Mouse (Mus musculus) neural tube, embryonic 15.5 days (tissue): ENCODE measurements around the gene Tmem63c. TPM values are rescaled to one million over a fixed set of nuclear protein-coding genes. Genes with fewer than 3 reads are reported as not detected.

Experiments used
- ATAC-seq: fragments of 200-750 bp; cut with Nextera tagmentation; 2 replicates; pipeline ENCODE4 v1.8.0; 2017; ENCODE audit warnings: mild to moderate bottlenecking, moderate TSS enrichment, moderate library complexity; ENCODE audit not compliant: low FRiP score
- H3K27ac ChIP-seq: fragments of 300-500 bp; sonication (generic); replicated peaks from 2 replicates; pipeline ENCODE4 v1.5.1; 2015; ENCODE audit warnings: mild to moderate bottlenecking, inconsistent platforms
- H3K27me3 ChIP-seq: fragments of 300-500 bp; sonication (generic); replicated peaks from 2 replicates; pipeline ENCODE4 v1.6.1; 2015; ENCODE audit warnings: inconsistent platforms
- H3K36me3 ChIP-seq: fragments of 300-500 bp; sonication (generic); 2 replicates; pipeline ENCODE4 v1.6.1; 2015; ENCODE audit warnings: inconsistent platforms
- H3K4me1 ChIP-seq: fragments of 300-500 bp; sonication (generic); 2 replicates; pipeline ENCODE4 v1.6.1; 2015; ENCODE audit warnings: inconsistent platforms
- H3K4me2 ChIP-seq: fragments of 300-500 bp; sonication (generic); 2 replicates; pipeline ENCODE4 v1.6.1; 2015; ENCODE audit warnings: inconsistent platforms, mild to moderate bottlenecking, moderate library complexity
- H3K4me3 ChIP-seq: fragments of 300-500 bp; sonication (generic); replicated peaks from 2 replicates; pipeline ENCODE4 v1.5.1; 2015; ENCODE audit warnings: mild to moderate bottlenecking, inconsistent platforms
- H3K9ac ChIP-seq: fragments of 300-500 bp; sonication (generic); replicated peaks from 2 replicates; pipeline ENCODE4 v1.6.1; 2015; ENCODE audit warnings: mild to moderate bottlenecking, inconsistent platforms
- H3K9me3 ChIP-seq: fragments of 300-500 bp; sonication (generic); replicated peaks from 2 replicates; pipeline ENCODE4 v1.6.1; 2016; ENCODE audit warnings: inconsistent platforms
- WGBS: fragments of 180-500 bp; shearing (Covaris S2); methylation state at CpG from one replicate; pipeline ENCODE4 v1.1.7; 2015; ENCODE audit warnings: mixed read lengths; 5-methylcytosine and 5-hydroxymethylcytosine counted together
- polyA plus RNA-seq: library from polyadenylated mRNA; unstranded; fragments of >200 nt; fragmentation: Nextera tagmentation; extraction: Ambion mirVana; gene quantifications from 2 replicates; pipeline ENCODE4 v1.2.1, GENCODE M21; 2015

Gene Tmem63c
- 10.8 and 12.3 TPM in 2 replicates for polyA plus RNA-seq

DNA sequence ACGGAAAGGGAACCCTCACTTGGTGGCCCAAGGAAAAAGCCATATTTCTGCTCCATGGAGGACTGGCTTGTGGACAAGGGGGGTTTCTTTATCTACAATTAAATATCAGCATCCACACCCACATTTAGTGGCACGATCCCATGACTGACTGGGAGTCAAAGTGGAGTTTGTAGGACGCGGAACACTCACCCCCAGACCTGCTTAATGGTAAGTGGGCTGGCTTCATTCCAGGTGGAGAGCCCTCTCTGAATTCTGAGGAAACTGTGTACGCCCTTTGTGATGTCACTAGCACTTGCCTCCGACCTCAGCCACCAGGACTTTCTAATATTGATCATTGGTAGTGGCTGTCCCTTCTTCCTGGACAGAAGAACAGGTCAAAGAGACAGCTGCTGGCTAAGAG lies at the start of gene Tmem63c:
Gene Tmem63c (plus strand): TSS at position 301 of the 400 bp plus-strand sequence.
- ATAC-seq, result no peak
- WGBS, result 85% methylated on average over 6 of the region's 6 CpGs

DNA sequence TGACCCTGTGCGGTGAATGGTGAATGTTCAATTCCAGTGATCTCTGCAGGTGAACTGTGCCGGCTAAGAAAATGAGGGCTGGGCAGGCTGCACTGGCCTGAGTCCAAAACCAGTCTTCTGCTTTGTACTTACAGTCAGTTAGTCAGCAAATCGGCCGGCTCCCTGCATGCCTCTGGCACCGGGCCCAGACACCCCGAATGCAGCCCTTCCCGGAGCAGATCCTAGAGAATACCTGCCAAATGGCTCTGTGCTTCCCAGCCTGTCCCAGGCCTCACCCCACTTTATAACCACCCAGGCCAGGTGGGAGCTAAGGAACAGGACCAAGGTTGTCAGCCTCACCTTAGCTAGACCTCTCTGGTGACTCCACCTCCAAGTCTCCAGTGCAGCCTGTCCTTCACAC lies 47.9 kb upstream of the Tmem63c start:
- Histone ChIP-seq H3K9me3 (no peaks in the 10 kb centered on the region), H3K27me3 (no peaks in the 10 kb centered on the region), H3K4me2 (no peak overlapping the region), H3K9ac (no peak overlapping the region), H3K27ac (peak overlapping the region; percentile 85; the same call in 1 of the 2 replicates), H3K4me3 (no peak overlapping the region), H3K4me1 (peaks cover 48% of the 10 kb centered on the region), H3K36me3 (no peaks in the 10 kb centered on the region)
- no peak for ATAC-seq
- WGBS, result 23% methylated on average over 7 of the region's 7 CpGs

More for the DNA sequence above, at the start of gene Tmem63c:
- Histone ChIP-seq H3K9me3 (no peaks in the 10 kb centered on the region), H3K36me3 (no peaks in the 10 kb centered on the region), H3K4me1 (peaks cover 2% of the 10 kb centered on the region; the same call in 1 of the 2 replicates), H3K4me3 (no peak within 1 kb of the TSS), H3K9ac (no peak within 1 kb of the TSS), H3K27me3 (0 out of 2 replicates have a peak, but pooled peaks cover 4% of the 10 kb centered on the region), H3K4me2 (no peak within 1 kb of the TSS), H3K27ac (no peak within 1 kb of the TSS)

DNA sequence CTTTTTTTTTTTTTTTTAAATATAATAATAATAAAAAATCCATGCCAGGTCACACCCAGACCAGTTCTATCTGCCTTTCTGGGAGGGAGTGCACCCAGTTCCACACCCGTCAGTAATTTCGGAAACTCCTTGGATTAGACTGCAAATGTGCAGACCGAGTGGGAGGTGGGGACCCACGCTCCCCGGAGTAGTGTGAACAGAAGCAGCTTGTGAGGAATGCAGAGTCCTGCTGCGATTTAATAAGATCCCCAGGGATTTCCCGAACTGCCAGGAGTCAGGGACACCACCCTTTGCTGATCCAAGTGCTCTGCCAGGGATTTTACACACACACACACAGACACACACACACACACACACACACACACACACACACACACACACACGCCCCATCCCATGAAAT lies 47.4 kb upstream of the Tmem63c start:
- no peaks in the 10 kb centered on the region for H3K36me3 ChIP-seq
- no peak overlapping the region for H3K4me3 ChIP-seq
- no peak for ATAC-seq
- H3K27me3 ChIP-seq, result no peaks in the 10 kb centered on the region
- no peaks in the 10 kb centered on the region for H3K9me3 ChIP-seq
- 0 out of 2 replicates have a peak overlapping the region, but pooled peaks have one; percentile 44 for H3K9ac ChIP-seq
- H3K27ac ChIP-seq, result peak overlapping the region; percentile 85; the same call in 1 of the 2 replicates
- H3K4me1 ChIP-seq, result peaks cover 51% of the 10 kb centered on the region
- H3K4me2 ChIP-seq, result peak overlapping the region; percentile 66
- 40% methylated on average over 8 of the region's 8 CpGs for WGBS

DNA sequence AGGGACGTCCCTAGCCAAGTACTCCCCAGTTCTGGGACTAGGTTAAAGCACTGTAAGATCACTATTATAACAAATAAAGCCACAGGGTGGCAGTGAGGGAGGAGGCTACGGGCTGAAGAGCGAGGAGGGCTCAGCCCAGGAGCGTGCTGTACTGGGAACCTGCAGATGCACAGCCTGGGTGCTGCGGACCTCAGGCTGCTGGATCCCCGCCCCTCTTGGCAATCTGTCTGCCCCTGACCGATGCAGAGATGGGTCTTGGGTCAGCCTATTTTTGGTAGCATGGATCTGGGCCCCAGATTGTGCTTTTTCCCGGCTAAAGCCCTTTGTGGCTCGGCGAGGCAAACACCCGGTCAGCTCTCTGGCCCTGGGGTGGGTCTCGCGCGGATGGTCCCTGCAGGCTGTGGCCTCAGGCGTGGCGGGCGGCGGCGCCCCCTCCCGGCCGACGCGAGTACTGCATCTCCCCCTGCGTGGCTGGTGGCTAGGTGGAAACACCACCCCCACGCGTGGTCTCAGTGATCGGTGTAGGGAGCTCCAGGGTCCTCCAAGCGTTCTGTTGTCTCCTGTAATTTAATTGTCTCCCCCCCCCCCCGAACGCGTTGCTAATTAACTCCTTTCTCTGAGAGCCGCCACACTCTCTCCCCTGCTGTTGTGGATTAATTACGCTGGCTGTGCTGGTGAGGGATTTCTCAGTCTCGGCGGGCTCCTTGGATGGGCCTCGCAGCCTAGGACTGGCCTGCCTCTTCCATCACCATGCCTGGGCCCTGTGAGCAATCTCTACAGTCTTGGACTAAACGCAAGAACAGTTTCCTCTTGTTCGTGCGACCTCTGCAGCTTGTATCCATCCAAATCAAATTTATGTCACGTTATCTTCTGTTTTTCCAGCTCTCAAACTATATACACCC lies 46.5 kb upstream of the Tmem63c start:
- Histone ChIP-seq H3K9me3 (no peaks in the 10 kb centered on the region), H3K4me1 (peaks cover 51% of the 10 kb centered on the region), H3K36me3 (no peaks in the 10 kb centered on the region), H3K27ac (peak overlapping the region; percentile 85), H3K9ac (peak overlapping the region; percentile 44), H3K27me3 (peaks cover 1% of the 10 kb centered on the region; the same call in 1 of the 2 replicates), H3K4me2 (peak overlapping the region; percentile 66), H3K4me3 (peak overlapping the region; percentile 31)
- ATAC-seq, result peak; percentile 71
- WGBS, result 3% methylated on average over 40 of the region's 40 CpGs

DNA sequence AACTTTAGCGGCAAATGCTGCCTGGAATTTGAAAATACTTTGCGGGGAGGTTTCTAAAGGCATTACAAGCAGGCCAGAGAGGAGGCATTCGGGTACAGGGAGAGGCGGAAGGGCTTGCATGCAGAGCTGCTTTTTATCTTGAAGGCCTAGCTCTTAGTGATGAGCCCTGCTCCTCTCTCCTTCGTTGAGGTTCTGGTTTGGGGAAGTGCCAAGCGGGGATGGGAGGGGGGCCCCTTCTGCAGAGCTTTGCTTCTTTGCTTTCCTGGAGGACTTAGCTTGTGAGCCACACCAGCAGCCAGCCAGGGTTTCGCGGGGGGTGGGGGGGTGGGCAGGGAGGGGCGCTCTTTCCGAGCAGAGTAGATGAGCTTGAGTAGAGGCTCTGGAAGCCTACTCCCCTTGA lies 45.4 kb upstream of the Tmem63c start:
- no peaks in the 10 kb centered on the region for H3K9me3 ChIP-seq
- peaks cover 4% of the 10 kb centered on the region; the same call in 1 of the 2 replicates for H3K27me3 ChIP-seq
- no peak for ATAC-seq
- H3K4me3 ChIP-seq, result no peak overlapping the region
- peaks cover 51% of the 10 kb centered on the region for H3K4me1 ChIP-seq
- no peak overlapping the region for H3K4me2 ChIP-seq
- 62% methylated on average over 10 of the region's 10 CpGs for WGBS
- H3K9ac ChIP-seq, result no peak overlapping the region
- H3K27ac ChIP-seq, result peak overlapping the region; percentile 85
- H3K36me3 ChIP-seq, result no peaks in the 10 kb centered on the region

GRCm38 (mm10) chr12:86976511-86977168 lies 44.5 kb upstream of the Tmem63c start:
- Histone ChIP-seq H3K36me3 (no peaks in the 10 kb centered on the region), H3K9me3 (no peaks in the 10 kb centered on the region), H3K4me1 (peaks cover 51% of the 10 kb centered on the region), H3K4me3 (no peak overlapping the region), H3K9ac (no peak overlapping the region), H3K27ac (no peak overlapping the region), H3K27me3 (peaks cover 11% of the 10 kb centered on the region), H3K4me2 (no peak overlapping the region)
- 67% methylated on average over 6 of the region's 6 CpGs for WGBS
- ATAC-seq, result no peak

DNA sequence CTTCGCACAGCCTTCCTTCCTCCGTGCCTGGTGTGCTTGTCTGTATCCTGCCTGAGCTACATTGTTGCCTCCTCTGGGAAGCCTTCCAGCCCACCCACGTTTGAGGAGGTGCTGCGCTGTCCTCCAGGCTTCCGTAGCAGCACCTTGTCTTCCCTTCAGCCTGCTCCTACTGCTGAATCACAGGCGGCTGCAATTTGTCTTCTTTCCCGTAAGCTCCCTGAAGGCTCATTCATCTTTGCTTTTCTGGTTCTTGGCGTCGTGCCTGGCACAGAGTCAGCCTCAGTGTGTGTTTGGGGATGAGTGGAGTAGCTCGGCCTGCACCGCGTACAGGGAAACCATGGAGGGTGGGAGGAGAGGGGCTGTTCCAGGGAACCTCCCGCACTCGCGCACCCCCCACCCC lies 43.3 kb upstream of the Tmem63c start:
- Histone ChIP-seq H3K4me1 (peaks cover 50% of the 10 kb centered on the region), H3K27me3 (peaks cover 20% of the 10 kb centered on the region), H3K36me3 (no peaks in the 10 kb centered on the region), H3K27ac (no peak overlapping the region), H3K9me3 (no peaks in the 10 kb centered on the region), H3K9ac (no peak overlapping the region), H3K4me2 (peak overlapping the region; percentile 35), H3K4me3 (no peak overlapping the region)
- WGBS, result 9% methylated on average over 15 of the region's 15 CpGs
- ATAC-seq, result peak; percentile 10; the same call in 1 of the 2 replicates

DNA sequence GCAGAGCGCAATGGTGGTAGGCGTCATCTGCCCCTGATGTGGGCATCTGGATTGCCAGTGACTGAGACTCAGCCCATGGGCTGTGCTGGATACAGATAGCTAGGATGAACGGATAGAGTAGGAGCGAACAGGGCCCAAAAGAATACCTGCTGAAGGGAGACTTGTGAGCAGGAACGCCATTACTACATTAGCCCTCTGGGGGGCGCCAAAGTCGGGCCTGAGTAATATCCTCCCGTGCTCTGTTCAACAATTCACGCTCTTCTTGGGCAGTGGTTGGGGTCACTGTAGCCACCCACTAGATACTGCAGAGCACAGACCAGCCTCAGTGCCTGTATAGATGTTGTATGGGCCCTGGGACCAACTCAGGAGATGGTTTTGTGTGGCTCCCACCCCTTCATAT lies 40.0 kb upstream of the Tmem63c start:
- H3K27ac ChIP-seq, result no peak overlapping the region
- peaks cover 48% of the 10 kb centered on the region for H3K27me3 ChIP-seq
- 24% methylated on average over 9 of the region's 9 CpGs for WGBS
- ATAC-seq, result no peak
- no peak overlapping the region for H3K4me2 ChIP-seq
- H3K4me3 ChIP-seq, result no peak overlapping the region
- peaks cover 35% of the 10 kb centered on the region for H3K4me1 ChIP-seq
- H3K9me3 ChIP-seq, result no peaks in the 10 kb centered on the region
- H3K36me3 ChIP-seq, result no peaks in the 10 kb centered on the region
- H3K9ac ChIP-seq, result no peak overlapping the region

DNA sequence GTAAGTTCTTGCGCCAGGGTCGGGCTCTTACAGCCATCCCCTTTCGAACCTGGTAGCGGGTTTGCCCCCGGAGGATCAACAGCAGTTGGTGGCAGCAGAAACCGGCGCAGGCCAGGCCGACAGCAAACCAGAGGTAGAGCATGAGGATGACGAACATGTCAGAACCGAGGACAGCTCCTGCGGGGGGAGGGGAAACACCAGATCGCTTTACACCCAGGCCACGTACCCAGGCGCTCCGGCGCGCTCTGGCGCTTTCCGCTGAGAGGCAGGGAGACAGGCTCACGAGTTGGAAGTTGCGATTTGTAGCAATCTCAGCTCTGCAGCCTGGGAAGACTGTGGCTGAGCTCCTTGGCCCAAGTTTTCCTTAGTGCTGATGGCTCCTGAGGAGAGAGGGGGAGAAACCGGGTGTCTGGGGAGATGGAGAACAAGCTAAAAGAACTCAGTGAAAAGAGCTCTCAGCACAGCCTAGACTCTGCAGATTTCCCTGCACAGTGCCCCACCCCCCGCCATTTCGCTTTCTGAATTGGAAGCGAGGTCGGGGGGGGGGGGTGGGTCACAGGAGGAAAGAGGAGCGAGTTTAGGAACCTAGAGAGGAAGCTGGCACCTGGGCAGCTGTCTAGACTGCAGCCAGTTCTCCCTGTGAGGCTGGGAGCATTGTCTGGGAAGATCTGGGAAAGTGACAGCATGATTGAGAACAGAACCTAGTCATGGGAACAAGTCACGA lies 37.5 kb upstream of the Tmem63c start:
- WGBS, result 3% methylated on average over 28 of the region's 28 CpGs
- H3K4me2 ChIP-seq, result peak overlapping the region; percentile 47
- H3K9ac ChIP-seq, result 0 out of 2 replicates have a peak overlapping the region, but pooled peaks have one; percentile 1
- no peak overlapping the region for H3K27ac ChIP-seq
- H3K9me3 ChIP-seq, result no peaks in the 10 kb centered on the region
- H3K36me3 ChIP-seq, result no peaks in the 10 kb centered on the region
- H3K27me3 ChIP-seq, result peaks cover 70% of the 10 kb centered on the region
- ATAC-seq, result peak; percentile 58
- H3K4me1 ChIP-seq, result peaks cover 17% of the 10 kb centered on the region
- peak overlapping the region; percentile 4; the same call in 1 of the 2 replicates for H3K4me3 ChIP-seq

GRCm38 (mm10) chr12:86984194-86984555 lies 37.0 kb upstream of the Tmem63c start:
- peaks cover 21% of the 10 kb centered on the region for H3K4me1 ChIP-seq
- H3K9ac ChIP-seq, result no peak overlapping the region
- H3K27ac ChIP-seq, result no peak overlapping the region
- H3K36me3 ChIP-seq, result no peaks in the 10 kb centered on the region
- ATAC-seq, result 0 out of 2 replicates have a peak, but pooled peaks have one; percentile 3
- peaks cover 75% of the 10 kb centered on the region for H3K27me3 ChIP-seq
- H3K9me3 ChIP-seq, result no peaks in the 10 kb centered on the region
- peak overlapping the region; percentile 47 for H3K4me2 ChIP-seq
- 5% methylated on average over 6 of the region's 6 CpGs for WGBS
- no peak overlapping the region for H3K4me3 ChIP-seq

GRCm38 (mm10) chr12:86986562-86986961 lies 34.6 kb upstream of the Tmem63c start:
- 67% methylated on average over 4 of the region's 4 CpGs for WGBS
- no peak for ATAC-seq
- peaks cover 76% of the 10 kb centered on the region for H3K27me3 ChIP-seq

More at GRCm38 (mm10) chr12:86986562-86986961, 34.6 kb upstream of the Tmem63c start:
- no peaks in the 10 kb centered on the region for H3K9me3 ChIP-seq
- no peak overlapping the region for H3K4me3 ChIP-seq
- no peaks in the 10 kb centered on the region for H3K36me3 ChIP-seq
- H3K4me2 ChIP-seq, result no peak overlapping the region
- no peak overlapping the region for H3K27ac ChIP-seq
- H3K9ac ChIP-seq, result no peak overlapping the region
- peaks cover 43% of the 10 kb centered on the region for H3K4me1 ChIP-seq
